ENCODE assay signal across 24 mouse cellular contexts in genomic region chr13:41614539-41614938, GRCm38 (mm10). TPM values are rescaled to one million over a fixed set of nuclear protein-coding genes. Genes with fewer than 3 reads are reported as not detected.
DNase-seq lines count a peak whose midpoint lies in the region; ATAC-seq and TF ChIP-seq lines count a peak whose summit lies in the region.
"Had no signal": no experiment of that assay in that cellular context is flagged by ENCODE, and none has a peak within 500 bp of the region (broad histone marks: within the 10 kb centered on the region; RNA-seq: fewer than 3 reads in every experiment).

No protein-coding gene starts in this region.

- peaks cover 23% of the 10 kb centered on the region for H3K79me2 ChIP-seq in CH12.LX (replicated peaks; ENCODE audit: control insufficient read depth, extremely low read depth, insufficient read depth, poor library complexity, severe bottlenecking)

- TF ChIP-seq CTCF in CH12.LX (conservative IDR thresholded peaks at IDR 0.05 in 1 of 2, IDR thresholded peaks at IDR 0.05 in 1 of 2; ENCODE audit: low read depth in 2 of 2, low read length in 2 of 2) = no peak

- peaks cover 0 to 18% of the 10 kb centered on the region in 2 experiments for H3K36me3 ChIP-seq in CH12.LX (replicated peaks in 1 of 2; ENCODE audit: control insufficient read depth in 1 of 2, insufficient read depth in 1 of 2, low read length in 1 of 2)
- H3K36me3 ChIP-seq: embryonic facial prominence, embryonic 13.5 days; embryonic facial prominence, embryonic 15.5 days; forebrain, embryonic 10.5 days; forebrain, embryonic 12.5 days had no signal

- H3K4me3 ChIP-seq in CH12.LX (replicated peaks in 1 of 3; ENCODE audit: low read depth in 2 of 3, low read length in 2 of 3, poor library complexity in 1 of 3) = no peak overlapping the region
- H3K4me3 ChIP-seq: embryonic facial prominence, embryonic 13.5 days; embryonic facial prominence, embryonic 15.5 days; erythroblast, embryonic 14.5 days; forebrain, embryonic 10.5 days; forebrain, embryonic 12.5 days had no signal

- H3K27me3 ChIP-seq in CH12.LX (replicated peaks) = no peaks in the 10 kb centered on the region
- H3K27me3 ChIP-seq: embryonic facial prominence, embryonic 13.5 days; embryonic facial prominence, embryonic 15.5 days; forebrain, embryonic 12.5 days had no signal

- TF ChIP-seq EP300 in CH12.LX (IDR thresholded peaks at IDR 0.05; ENCODE audit: low read length) = no peak

- no peak overlapping the region for H3K9ac ChIP-seq in CH12.LX (ENCODE audit: insufficient read depth, low read depth)
- H3K9ac ChIP-seq: embryonic facial prominence, embryonic 13.5 days; embryonic facial prominence, embryonic 15.5 days; forebrain, embryonic 12.5 days had no signal

- peak overlapping the region; percentile 3; the same call in 1 of the 2 replicates for H3K27ac ChIP-seq in CH12.LX (ENCODE audit: insufficient read depth, low read depth)
- H3K27ac ChIP-seq: embryonic facial prominence, embryonic 13.5 days; embryonic facial prominence, embryonic 15.5 days; forebrain, embryonic 10.5 days; forebrain, embryonic 12.5 days had no signal

- peaks cover 13 to 36% of the 10 kb centered on the region in 2 experiments for H3K4me1 ChIP-seq in CH12.LX (ENCODE audit: control insufficient read depth in 1 of 2, insufficient read depth in 2 of 2)
- H3K4me1 ChIP-seq: embryonic facial prominence, embryonic 13.5 days; embryonic facial prominence, embryonic 15.5 days had no signal

- in situ Hi-C loops in CH12.LX (cut with MboI; ENCODE audit: low pct_ligation_motif_present, low pct_unique_long_range_greater_than_20kb, low sequenced_read_pairs) = no loop called here

- dilution Hi-C loops in CH12.LX (cut with MboI; ENCODE audit: extremely low pct_ligation_motif_present, extremely low pct_unique_long_range_greater_than_20kb, low sequenced_read_pairs) = no loop called here

- no peak for ATAC-seq in frontal cortex, adult (ENCODE audit: low TSS enrichment)
- ATAC-seq: forebrain, embryonic 14.5 days; forebrain, embryonic 16.5 days had no signal

- peak overlapping the region; percentile 25; the same call in 1 of the 2 replicates for H3K4me2 ChIP-seq in CH12.LX (ENCODE audit: insufficient read depth, low read depth, poor library complexity, severe bottlenecking)
- H3K4me2 ChIP-seq: embryonic facial prominence, embryonic 13.5 days; embryonic facial prominence, embryonic 15.5 days; forebrain, embryonic 12.5 days had no signal

- DNase-seq in CD4-positive helper T cell, adult 2 months (ENCODE audit: low read depth, low spot score) = peak; percentile 22
- DNase-seq in CD4-positive, CD25-positive, alpha-beta regulatory T cell, adult 2 months (ENCODE audit: low read depth, low spot score) = peak; percentile 11
- DNase-seq in CH12.LX (ENCODE audit: extremely low read depth) = no peak
- peak; percentile 67 for DNase-seq in induced T-regulatory cell, adult 2 months (ENCODE audit: low read depth)
- no peak for DNase-seq in frontal cortex, postnatal 25 days (ENCODE audit: low spot score in 2 of 2)
- no peak for DNase-seq in spleen, postnatal 14 days (ENCODE audit: low spot score in 2 of 2)
- DNase-seq in thymus, postnatal 36 days = no peak
- DNase-seq: adrenal gland, postnatal 10 days; adrenal gland, postnatal 25 days; cerebellum, adult 11 months; cerebellum, adult 18-20 months; cerebellum, adult 8-10 months; cerebellum, adult 9-11 months; cerebellum, postnatal 14 days; cerebellum, postnatal 36 days; embryo, embryonic 11 days had no signal

- H3K9me3 ChIP-seq in CH12.LX (replicated peaks; ENCODE audit: low read length) = no peaks in the 10 kb centered on the region
- H3K9me3 ChIP-seq: embryonic facial prominence, embryonic 13.5 days; embryonic facial prominence, embryonic 15.5 days; forebrain, embryonic 10.5 days; forebrain, embryonic 12.5 days had no signal

- TF ChIP-seq POLR2A in CH12.LX (IDR thresholded peaks at IDR 0.05; ENCODE audit: low read depth, low read length) = no peak

- no peak for TF ChIP-seq RAD21 in CH12.LX (IDR thresholded peaks at IDR 0.05; ENCODE audit: low read depth, low read length)

TF ChIP-seq in CH12.LX, 34 proteins besides CTCF, POLR2A, EP300 and RAD21:
- TF ChIP-seq BHLHE40 (IDR thresholded peaks at IDR 0.05; ENCODE audit: low read depth, low read length) (no peak), SIN3A (IDR thresholded peaks at IDR 0.05; ENCODE audit: low read length) (0 out of 2 replicates have a peak, but pooled peaks have one; percentile 4), POLR2AphosphoS2 (IDR thresholded peaks at IDR 0.05; ENCODE audit: low read depth, low read length) (no peak), E2F4 (IDR thresholded peaks at IDR 0.05; ENCODE audit: insufficient replicate concordance, low read depth, low read length) (no peak), IRF4 (IDR thresholded peaks at IDR 0.05; ENCODE audit: low read depth, low read length) (peak; percentile 57; the same call in 1 of the 2 replicates)
TF ChIP-seq in CH12.LX: peak in this region for 2.

RNA-seq across cellular contexts. Expression of gene Tmem170b, which starts 8.8 kb away (rescaled TPM):
- total RNA-seq in CH12.LX (2012; rRNA removed) = 5.0 and 5.4 TPM in 2 replicates
- 4.9 and 5.5 TPM in 2 replicates for total RNA-seq in CH12.LX (2014; rRNA removed)
- 5.2 and 5.9 TPM in 2 replicates for polyA plus RNA-seq in CH12.LX (2012; ENCODE audit: insufficient read length, low read depth)

Comparison
In these comparisons a context has a peak if more than half of its experiments do, and no peak if none do; other contexts are left out.
1. DNase-seq: peak in CD4-positive helper T cell, adult 2 months (single experiment), CD4-positive, CD25-positive, alpha-beta regulatory T cell, adult 2 months (single experiment) and induced T-regulatory cell, adult 2 months (single experiment); none in CH12.LX (single experiment), frontal cortex, postnatal 25 days (0 of 2), spleen, postnatal 14 days (0 of 2) and thymus, postnatal 36 days (0 of 2).